Mouse (Mus musculus) CH12.LX (cell line): ENCODE data around the gene Pla2g4e. TPM values are rescaled to one million over a fixed set of nuclear protein-coding genes. Genes with fewer than 3 reads are reported as not detected.
"Not testable (repeated sequence)": the region's sequence is repeated elsewhere in the genome, so short reads cannot be mapped to it uniquely, and the experiment has no call there.

Experiments
- DNase-seq: peaks from one replicate; pipeline ENCODE4 v3.0.0-alpha.2; 2013; ENCODE audit errors: extremely low read depth
- H3K27ac ChIP-seq: 2 replicates; pipeline ENCODE4 v1.5.1; 2012; ENCODE audit warnings: low read depth, mild to moderate bottlenecking, control low read depth, moderate library complexity; ENCODE audit not compliant: insufficient read depth
- H3K27me3 ChIP-seq: replicated peaks from 2 replicates; pipeline ENCODE3; 2012; ENCODE audit warnings: inconsistent platforms
- H3K36me3 ChIP-seq, 2 experiments: replicated peaks in 1 of 2; 2 replicates each; pipeline versions ENCODE3 to v1.6.1; 2012; ENCODE audit warnings: inconsistent platforms in 1 of 2, low read length in 1 of 2, mild to moderate bottlenecking in 1 of 2, mixed read lengths in 1 of 2, moderate library complexity in 1 of 2; ENCODE audit not compliant: control insufficient read depth in 1 of 2, insufficient read depth in 1 of 2
- H3K4me1 ChIP-seq, 2 experiments: 2 replicates each; pipeline ENCODE4 v1.6.1; 2012; ENCODE audit warnings: inconsistent platforms in 1 of 2, moderate library complexity in 1 of 2; ENCODE audit not compliant: insufficient read depth in 2 of 2, control insufficient read depth in 1 of 2
- H3K4me2 ChIP-seq: 2 replicates; pipeline ENCODE4 v1.6.1; 2012; ENCODE audit warnings: low read depth, mild to moderate bottlenecking, control low read depth; ENCODE audit not compliant: poor library complexity, insufficient read depth, severe bottlenecking
- H3K4me3 ChIP-seq, 3 experiments: fragments of 150-350 bp in 1 of 3; sonication (generic) in 1 of 3; replicated peaks in 1 of 3; 2 replicates each; pipeline versions ENCODE3 to v1.5.1; 2011 to 2012; ENCODE audit warnings: low read depth in 2 of 3, low read length in 2 of 3, mild to moderate bottlenecking in 2 of 3, moderate library complexity in 2 of 3, control low read depth in 1 of 3, improper control_type of control experiment in 1 of 3, inconsistent platforms in 1 of 3, mixed read lengths in 1 of 3; ENCODE audit not compliant: poor library complexity in 1 of 3
- H3K79me2 ChIP-seq: replicated peaks from 2 replicates; pipeline ENCODE4 v1.6.1; 2012; ENCODE audit warnings: mild to moderate bottlenecking, moderate library complexity; ENCODE audit not compliant: control insufficient read depth, poor library complexity, insufficient read depth, severe bottlenecking; ENCODE audit errors: extremely low read depth
- H3K9ac ChIP-seq: 2 replicates; pipeline ENCODE4 v1.6.1; 2012; ENCODE audit warnings: low read depth, mild to moderate bottlenecking, control low read depth, moderate library complexity; ENCODE audit not compliant: insufficient read depth
- H3K9me3 ChIP-seq: replicated peaks from 2 replicates; pipeline ENCODE3; 2012; ENCODE audit warnings: low read length, inconsistent platforms, mixed read lengths
- BHLHE40 ChIP-seq: IDR thresholded peaks from 2 replicates; pipeline ENCODE4 v1.6.1; 2011; ENCODE audit warnings: mild to moderate bottlenecking, low read depth, low read length, improper control_type of control experiment
- CHD1 ChIP-seq: IDR thresholded peaks from 2 replicates; pipeline ENCODE4 v1.6.1; 2012; ENCODE audit warnings: low read depth, low read length, improper control_type of control experiment, inconsistent platforms
- E2F4 ChIP-seq: IDR thresholded peaks from 2 replicates; pipeline ENCODE4 v1.6.1; 2011; ENCODE audit warnings: low read depth, low read length, improper control_type of control experiment; ENCODE audit not compliant: insufficient replicate concordance
- ELF1 ChIP-seq: IDR thresholded peaks from 2 replicates; pipeline ENCODE4 v1.6.1; 2014; ENCODE audit warnings: low read depth, mild to moderate bottlenecking, inconsistent platforms, low read length, improper control_type of control experiment
- GABPA ChIP-seq: IDR thresholded peaks from 2 replicates; pipeline ENCODE4 v1.6.1; 2012; ENCODE audit warnings: low read depth, low read length, improper control_type of control experiment, inconsistent platforms; ENCODE audit not compliant: insufficient replicate concordance
- KAT2A ChIP-seq: IDR thresholded peaks from 2 replicates; pipeline ENCODE4 v1.6.1; 2012; ENCODE audit warnings: low read length, improper control_type of control experiment, inconsistent platforms; ENCODE audit not compliant: insufficient replicate concordance
- MAFK ChIP-seq: IDR thresholded peaks from 2 replicates; pipeline ENCODE4 v1.6.1; 2011; ENCODE audit warnings: low read length, improper control_type of control experiment; ENCODE audit not compliant: insufficient replicate concordance
- MAX ChIP-seq: IDR thresholded peaks from 2 replicates; pipeline ENCODE4 v1.6.1; 2011; ENCODE audit warnings: low read length, improper control_type of control experiment
- MAZ ChIP-seq: IDR thresholded peaks from 2 replicates; pipeline ENCODE4 v1.6.1; 2012; ENCODE audit warnings: low read depth, mild to moderate bottlenecking, inconsistent platforms, low read length, improper control_type of control experiment, moderate library complexity
- MEF2A ChIP-seq: IDR thresholded peaks from 2 replicates; pipeline ENCODE4 v1.6.1; 2014; ENCODE audit warnings: low read depth, mild to moderate bottlenecking, inconsistent platforms, low read length, improper control_type of control experiment, borderline replicate concordance
- NRF1 ChIP-seq: IDR thresholded peaks from 2 replicates; pipeline ENCODE4 v1.6.1; 2014; ENCODE audit warnings: low read depth, mild to moderate bottlenecking, inconsistent platforms, low read length, improper control_type of control experiment, moderate library complexity
- POLR2A ChIP-seq: IDR thresholded peaks from 2 replicates; pipeline ENCODE4 v1.6.1; 2011; ENCODE audit warnings: low read depth, mild to moderate bottlenecking, improper control_type of control experiment, low read length
- POLR2AphosphoS2 ChIP-seq: IDR thresholded peaks from 2 replicates; pipeline ENCODE4 v1.6.1; 2011; ENCODE audit warnings: low read depth, low read length, improper control_type of control experiment
- RAD21 ChIP-seq: IDR thresholded peaks from 2 replicates; pipeline ENCODE4 v1.6.1; 2011; ENCODE audit warnings: low read depth, mild to moderate bottlenecking, low read length, improper control_type of control experiment, moderate library complexity
- RCOR1 ChIP-seq: conservative IDR thresholded peaks from 2 replicates; pipeline ENCODE4 v1.6.1; 2012; ENCODE audit warnings: low read depth, mild to moderate bottlenecking, inconsistent platforms, low read length, improper control_type of control experiment
- SIN3A ChIP-seq: IDR thresholded peaks from 2 replicates; pipeline ENCODE4 v1.6.1; 2012; ENCODE audit warnings: low read length, improper control_type of control experiment, inconsistent platforms
- TBP ChIP-seq: conservative IDR thresholded peaks from 2 replicates; pipeline ENCODE4 v1.6.1; 2011; ENCODE audit warnings: low read depth, low read length, improper control_type of control experiment
- TCF12 ChIP-seq: IDR thresholded peaks from 2 replicates; pipeline ENCODE4 v1.6.1; 2014; ENCODE audit warnings: low read depth, mild to moderate bottlenecking, inconsistent platforms, low read length, improper control_type of control experiment
- ZMIZ1 ChIP-seq: IDR thresholded peaks from 2 replicates; pipeline ENCODE4 v1.6.1; 2012; ENCODE audit warnings: low read depth, mild to moderate bottlenecking, inconsistent platforms, low read length, improper control_type of control experiment
- dilution Hi-C: fragments of 300-500 bp; cut with MboI; formaldehyde crosslinking; loops from 2 replicates; pipeline ENCODE4 v1.14.3; 2020; ENCODE audit warnings: low sequenced_read_pairs; ENCODE audit not compliant: extremely low pct_unique_long_range_greater_than_20kb, extremely low pct_ligation_motif_present
- in situ Hi-C: fragments of 300-500 bp; cut with MboI; formaldehyde crosslinking; loops from 3 replicates; pipeline ENCODE4 v1.14.3; 2019; ENCODE audit warnings: low sequenced_read_pairs, low pct_ligation_motif_present, low pct_unique_long_range_greater_than_20kb, mixed read lengths
- polyA plus RNA-seq: library from polyadenylated mRNA; unstranded; fragments of >175 nt; gene quantifications from 2 replicates; pipeline ENCODE4 v1.2.1, GENCODE M21; 2012; ENCODE audit warnings: low read depth; ENCODE audit not compliant: insufficient read length
- total RNA-seq, 2 experiments: library from RNA; depleted of rRNA; stranded (reverse); fragments of 300-350 nt in 1 of 2; fragments of >200 nt in 1 of 2; gene quantifications; 2 replicates each; pipeline ENCODE4 v1.2.3; 2012 to 2014

Pla2g4e gene
- total and polyA plus RNA-seq, 3 experiments, result not detected

DNA sequence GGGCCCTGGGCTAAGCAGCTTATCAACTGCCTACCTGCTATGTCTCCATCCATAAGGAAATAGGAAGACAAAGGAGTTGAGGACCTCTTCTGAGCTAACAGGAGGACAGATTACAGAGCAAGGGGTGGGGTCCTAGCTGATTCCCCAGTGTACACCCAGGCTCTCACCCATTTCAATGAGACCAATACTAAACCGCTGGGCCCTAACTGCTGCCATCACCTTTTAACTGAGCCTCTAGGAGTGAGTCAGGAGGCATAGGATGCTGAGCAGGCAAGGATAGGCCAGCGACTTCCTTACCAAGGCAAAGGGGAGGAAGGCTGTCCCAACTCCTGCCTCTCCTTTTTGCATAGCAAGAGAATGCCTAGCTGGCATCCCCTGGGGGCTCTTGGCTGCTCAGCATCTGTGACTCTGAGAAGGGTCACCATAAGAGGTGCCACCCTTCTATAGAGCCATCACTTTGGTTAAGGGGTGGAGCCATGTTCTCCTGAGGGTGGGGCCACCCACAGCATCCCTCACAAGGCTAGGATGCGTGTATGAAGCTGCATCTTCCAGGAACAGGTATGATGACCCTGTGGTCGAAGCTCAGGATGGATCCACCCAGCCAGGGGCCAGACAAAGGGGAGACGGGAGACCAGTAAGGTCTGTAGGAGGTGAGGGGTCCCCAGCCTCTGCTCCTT is 2.2 kb downstream of the Pla2g4e start:
- no peak for DNase-seq
- dilution Hi-C loops (no loop called here), in situ Hi-C loops (no loop called here)
- Histone ChIP-seq H3K27ac (no peak overlapping the region), H3K4me3 (no peak overlapping the region), H3K4me2 (no peak overlapping the region), H3K9ac (no peak overlapping the region), H3K4me1 (peaks cover 0 to 6% of the 10 kb centered on the region in 2 experiments; a peak in 3 of 4 replicates), H3K36me3 (no peaks in the 10 kb centered on the region), H3K27me3 (no peaks in the 10 kb centered on the region), H3K79me2 (no peaks in the 10 kb centered on the region), H3K9me3 (no peaks in the 10 kb centered on the region)
- TF ChIP-seq GABPA (no peak), MEF2A (no peak), KAT2A (no peak), RAD21 (no peak), POLR2AphosphoS2 (no peak), TCF12 (no peak), ZMIZ1 (no peak), ELF1 (no peak), MAZ (no peak), MAFK (no peak), CHD1 (no peak), MAX (no peak), SIN3A (no peak), NRF1 (no peak), RCOR1 (no peak), TBP (no peak), E2F4 (no peak), POLR2A (no peak), BHLHE40 (no peak)

DNA sequence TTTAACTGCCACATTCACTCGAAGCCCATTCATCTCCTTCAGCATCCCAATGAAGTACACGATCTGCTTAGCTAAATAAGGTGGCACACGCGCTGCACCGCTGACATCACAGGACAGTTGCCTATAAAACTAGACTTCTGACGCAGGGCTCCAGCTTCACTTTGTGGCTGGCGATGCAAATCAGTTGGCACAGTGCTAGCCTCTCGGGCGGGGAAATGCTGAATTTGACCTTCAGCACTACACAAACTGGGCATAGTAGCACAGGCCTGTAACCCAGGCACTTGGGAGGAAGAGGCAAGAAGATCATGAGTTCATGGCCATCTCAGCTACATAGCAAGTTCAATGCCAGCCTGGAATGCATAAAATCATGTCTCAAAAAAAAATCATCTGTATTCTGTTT is 6.4 kb downstream of the Pla2g4e start:
- H3K9me3 ChIP-seq, H3K4me1 ChIP-seq, H3K79me2 ChIP-seq, H3K4me2 ChIP-seq, H3K4me3 ChIP-seq, H3K27ac ChIP-seq, dilution Hi-C loops, H3K27me3 ChIP-seq, in situ Hi-C loops, H3K9ac ChIP-seq, H3K36me3 ChIP-seq: not testable (repeated sequence)
- peak; percentile 37 for DNase-seq
